Mouse (Mus musculus): ENCODE data around the gene Gm30302. TPM values are rescaled to one million over a fixed set of nuclear protein-coding genes. Genes with fewer than 3 reads are reported as not detected.

The Gm30302 gene
- polyA plus RNA-seq, 1 experiment from 2014 or later = not detected

DNA sequence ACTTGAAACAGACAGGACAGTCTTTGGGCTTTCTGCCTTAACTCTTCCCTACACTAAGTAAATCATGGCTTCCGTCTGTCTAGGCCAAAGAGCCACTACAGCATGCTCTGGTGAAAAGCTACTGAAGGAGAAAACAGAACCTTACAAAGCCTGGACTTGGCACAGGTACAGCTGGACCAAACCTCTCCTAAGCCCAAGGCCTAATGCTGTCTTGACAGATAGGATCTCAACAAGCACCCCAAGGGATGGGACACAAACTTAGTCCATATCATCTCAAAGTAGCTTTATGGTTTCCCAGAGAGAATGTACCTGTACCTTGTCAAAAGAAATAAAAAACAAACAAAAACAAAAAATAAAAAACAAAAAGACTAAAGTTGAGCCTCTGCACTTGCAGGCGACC, 62.4 kb downstream of the Gm30302 start:
- ATAC-seq (ENCODE audit: low read depth) = no peak
- Histone ChIP-seq H3K36me3 (peaks cover 48% of the 10 kb centered on the region), H3K4me2 (no peak overlapping the region), H3K4me1 (replicated peaks) (no peaks in the 10 kb centered on the region), H3K27ac (no peak overlapping the region), H3K4me3 (replicated peaks) (no peak overlapping the region), H3K9ac (no peak overlapping the region), H3K9me3 (replicated peaks) (no peaks in the 10 kb centered on the region), H3K27me3 (no peaks in the 10 kb centered on the region)
- DNase-seq = no peak
- 78% methylated on average over 2 of the region's 2 CpGs for WGBS (ENCODE audit: insufficient replicate concordance)

Other genes starting within 250 kb of the Gm30302 start
- 0.48 and 0.53 TPM in 2 replicates for gene Omd, start 216.5 kb downstream of the Gm30302 start, polyA plus RNA-seq (2015; fragmentation: Nextera tagmentation; extraction: Ambion mirVana)
- 2.8 and 3.5 TPM in 2 replicates for gene Ogn, start 191.0 kb downstream of the Gm30302 start, polyA plus RNA-seq (2015; fragmentation: Nextera tagmentation; extraction: Ambion mirVana)
- gene Cenpp, start 146.2 kb downstream of the Gm30302 start, polyA plus RNA-seq (2015; fragmentation: Nextera tagmentation; extraction: Ambion mirVana) = 33.8 and 39.7 TPM in 2 replicates
- 13.9 and 15.5 TPM in 2 replicates for gene Nol8, start 145.9 kb downstream of the Gm30302 start, polyA plus RNA-seq (2015; fragmentation: Nextera tagmentation; extraction: Ambion mirVana)
- 57.3 and 73.9 TPM in 2 replicates for gene Iars, start 116.9 kb downstream of the Gm30302 start, polyA plus RNA-seq (2015; fragmentation: Nextera tagmentation; extraction: Ambion mirVana)